Mouse (Mus musculus): ENCODE results near the gene Ap5b1.

GRCm38 (mm10) chr19:5614953-5615352, 47.1 kb downstream of the Ap5b1 start:
- TF ChIP-seq POLR2A (IDR thresholded peaks at IDR 0.05; ENCODE audit: low read depth, low read length) (no peak), CTCF (IDR thresholded peaks at IDR 0.05; ENCODE audit: borderline replicate concordance, insufficient read depth, low read length) (no peak)
